Mouse (Mus musculus): ENCODE measurements around the gene Mcrip1. TPM values are rescaled to one million over a fixed set of nuclear protein-coding genes. Genes with fewer than 3 reads are reported as not detected.
"Not testable (repeated sequence)": the region's sequence is repeated elsewhere in the genome, so short reads cannot be mapped to it uniquely, and the experiment has no call there.

Gene Mcrip1
- polyA plus RNA-seq, 1 experiment from 2014 or later: 268 TPM

DNA sequence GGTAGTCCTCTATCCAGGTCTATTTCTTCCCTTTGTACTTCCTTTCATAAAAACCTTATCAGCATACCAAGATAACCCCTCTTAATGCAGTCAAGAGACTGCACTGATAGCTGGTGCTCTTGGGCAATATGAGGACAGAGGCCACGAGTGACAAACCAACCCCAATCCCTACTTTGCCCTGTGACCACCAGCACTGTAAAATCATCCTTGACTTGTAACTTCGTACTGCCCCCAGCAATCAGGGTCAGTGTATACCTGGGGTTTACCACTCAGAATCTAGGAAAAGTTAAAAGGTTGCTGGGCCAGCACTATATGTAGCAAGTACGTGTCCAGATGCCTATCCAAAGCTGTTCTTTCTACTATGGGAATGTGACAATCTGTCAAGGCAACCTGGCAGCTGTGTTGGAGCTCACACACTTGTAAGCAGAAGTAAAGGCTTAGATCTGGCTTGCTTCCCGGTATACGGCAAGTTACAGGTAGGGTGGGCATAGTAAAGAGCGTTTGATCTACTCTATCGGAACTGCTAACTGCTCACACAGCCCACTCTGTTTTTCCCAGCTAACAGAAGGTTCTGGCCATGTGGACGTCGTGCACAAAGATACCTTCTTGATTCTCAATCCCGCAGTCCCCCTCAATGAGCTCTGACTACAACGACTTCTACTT is 22.4 kb upstream of the Mcrip1 start:
- Histone ChIP-seq H3K9me3 (ENCODE audit: control insufficient read depth, low read length) (no peaks in the 10 kb centered on the region), H3K9ac (replicated peaks; ENCODE audit: low read length) (peak overlapping the region; percentile 84), H3K27me3 (ENCODE audit: control insufficient read depth, insufficient read depth, low read length) (no peaks in the 10 kb centered on the region), H3K36me3 (ENCODE audit: control insufficient read depth, insufficient read depth, low read length) (peaks cover 41% of the 10 kb centered on the region), H3K27ac (replicated peaks; ENCODE audit: low read depth, low read length) (peak overlapping the region; percentile 90), H3K4me3 (replicated peaks; ENCODE audit: low read depth, low read length) (peak overlapping the region; percentile 87), H3K4me1 (ENCODE audit: control insufficient read depth, insufficient read depth, low read length) (peaks cover 12% of the 10 kb centered on the region), H3K4me2 (ENCODE audit: low read length) (peak overlapping the region; percentile 72)
- ATAC-seq (ENCODE audit: low FRiP score, low TSS enrichment): no peak
- DNase-seq: no peak
- WGBS: 16% methylated on average over 11 of the region's 11 CpGs

DNA sequence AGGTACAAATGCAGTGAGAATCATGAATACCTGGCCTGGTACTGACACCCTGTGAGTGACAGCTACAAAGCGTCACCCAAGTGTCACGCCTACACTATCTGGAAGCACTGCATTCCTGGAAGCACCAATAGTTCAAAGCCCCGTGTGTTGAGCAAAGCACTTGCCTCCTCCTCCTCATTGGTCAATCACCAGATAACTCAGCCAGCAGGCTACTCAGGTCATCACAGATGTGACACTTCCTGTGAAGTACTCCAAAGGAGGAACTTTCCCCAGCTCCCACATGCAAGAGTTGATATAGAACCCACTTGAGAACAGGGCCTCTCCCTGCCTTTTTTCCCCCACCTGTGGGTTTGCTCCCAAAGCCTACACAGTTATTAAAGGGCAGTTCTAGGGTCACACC is 21.6 kb upstream of the Mcrip1 start:
- no peak for ATAC-seq (ENCODE audit: low FRiP score, low TSS enrichment)
- H3K4me3 ChIP-seq (replicated peaks; ENCODE audit: low read depth, low read length): peak overlapping the region; percentile 87
- H3K4me2 ChIP-seq (ENCODE audit: low read length): peak overlapping the region; percentile 72
- peaks cover 12% of the 10 kb centered on the region for H3K4me1 ChIP-seq (ENCODE audit: control insufficient read depth, insufficient read depth, low read length)
- no peak for DNase-seq
- H3K9me3 ChIP-seq (ENCODE audit: control insufficient read depth, low read length): no peaks in the 10 kb centered on the region
- H3K27ac ChIP-seq (replicated peaks; ENCODE audit: low read depth, low read length): no peak overlapping the region
- no peaks in the 10 kb centered on the region for H3K27me3 ChIP-seq (ENCODE audit: control insufficient read depth, insufficient read depth, low read length)
- 84% methylated on average over 3 of the region's 3 CpGs for WGBS
- no peak overlapping the region for H3K9ac ChIP-seq (replicated peaks; ENCODE audit: low read length)
- peaks cover 48% of the 10 kb centered on the region for H3K36me3 ChIP-seq (ENCODE audit: control insufficient read depth, insufficient read depth, low read length)

DNA sequence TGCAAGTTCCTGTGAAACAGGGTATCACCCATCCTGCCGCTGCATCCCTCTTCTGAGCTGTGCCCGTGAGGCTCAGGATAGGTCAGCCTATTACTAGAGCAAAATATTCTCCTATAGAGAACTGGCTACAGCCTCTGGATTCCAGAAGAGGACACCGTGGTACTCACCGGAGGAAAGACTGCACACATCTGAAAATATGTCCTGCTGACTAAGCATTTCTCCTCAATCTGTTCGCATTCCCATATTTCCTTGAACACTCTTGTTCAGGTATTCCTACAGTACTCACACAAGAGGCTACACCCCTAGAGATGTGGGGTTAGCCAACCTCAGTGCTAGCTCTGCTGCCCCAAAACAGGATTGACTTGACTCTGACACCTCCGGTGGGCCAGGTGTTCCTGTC is 18.8 kb upstream of the Mcrip1 start:
- Histone ChIP-seq H3K4me1 (ENCODE audit: control insufficient read depth, insufficient read depth, low read length) (peaks cover 12% of the 10 kb centered on the region), H3K9ac (replicated peaks; ENCODE audit: low read length) (no peak overlapping the region), H3K4me2 (ENCODE audit: low read length) (no peak overlapping the region), H3K36me3 (ENCODE audit: control insufficient read depth, insufficient read depth, low read length) (peaks cover 75% of the 10 kb centered on the region), H3K9me3 (ENCODE audit: control insufficient read depth, low read length) (no peaks in the 10 kb centered on the region), H3K27me3 (ENCODE audit: control insufficient read depth, insufficient read depth, low read length) (no peaks in the 10 kb centered on the region), H3K27ac (replicated peaks; ENCODE audit: low read depth, low read length) (no peak overlapping the region), H3K4me3 (replicated peaks; ENCODE audit: low read depth, low read length) (no peak overlapping the region)
- DNase-seq (no peak), ATAC-seq (ENCODE audit: low FRiP score, low TSS enrichment) (no peak)
- 98% methylated on average over 6 of the region's 6 CpGs for WGBS

DNA sequence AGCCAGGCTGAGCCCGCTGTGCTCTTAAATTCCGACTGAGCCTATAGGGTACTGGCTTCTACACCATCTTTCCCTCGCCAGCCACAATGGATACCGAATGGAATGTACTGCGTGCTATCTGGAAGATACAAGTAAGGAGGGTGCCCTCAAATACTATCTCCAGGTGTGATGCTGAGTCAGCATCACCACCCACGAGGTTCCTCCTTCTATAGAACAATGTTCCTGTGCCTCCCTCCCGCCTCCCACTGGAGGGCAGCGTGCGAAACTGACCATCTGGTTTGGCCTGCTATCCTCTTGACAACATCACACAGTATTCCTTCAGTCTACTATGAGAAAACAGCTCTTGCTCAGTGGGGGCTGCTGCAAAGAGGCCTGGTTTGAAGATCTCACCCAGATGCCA is 15.6 kb upstream of the Mcrip1 start:
- H3K4me3 ChIP-seq (replicated peaks; ENCODE audit: low read depth, low read length): no peak overlapping the region
- H3K9ac ChIP-seq (replicated peaks; ENCODE audit: low read length): no peak overlapping the region
- H3K4me2 ChIP-seq (ENCODE audit: low read length): no peak overlapping the region
- H3K4me1 ChIP-seq (ENCODE audit: control insufficient read depth, insufficient read depth, low read length): no peaks in the 10 kb centered on the region
- no peaks in the 10 kb centered on the region for H3K9me3 ChIP-seq (ENCODE audit: control insufficient read depth, low read length)
- WGBS: 85% methylated on average over 9 of the region's 9 CpGs
- no peak for DNase-seq
- no peak for ATAC-seq (ENCODE audit: low FRiP score, low TSS enrichment)
- H3K36me3 ChIP-seq (ENCODE audit: control insufficient read depth, insufficient read depth, low read length): peaks cover 91% of the 10 kb centered on the region
- H3K27me3 ChIP-seq (ENCODE audit: control insufficient read depth, insufficient read depth, low read length): no peaks in the 10 kb centered on the region
- H3K27ac ChIP-seq (replicated peaks; ENCODE audit: low read depth, low read length): no peak overlapping the region

DNA sequence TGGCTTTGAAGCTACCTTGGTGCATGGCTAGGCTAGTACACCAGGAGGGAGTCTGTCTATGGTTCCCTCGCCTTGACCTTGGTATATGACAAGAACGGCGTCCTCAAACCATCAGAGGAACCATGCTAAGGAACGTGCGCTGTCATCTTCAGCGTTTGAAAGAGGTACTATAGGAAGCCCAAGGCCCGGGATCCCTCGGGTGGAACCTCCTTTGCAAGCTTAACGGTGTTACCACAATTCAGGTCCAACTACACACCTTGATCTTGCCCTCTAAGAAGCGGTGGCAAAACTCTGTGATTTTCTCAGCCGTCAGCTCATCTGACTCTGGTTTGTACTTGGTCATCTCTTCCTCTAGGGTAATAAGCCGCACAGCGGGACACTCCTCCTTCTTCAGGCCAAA is 13.4 kb upstream of the Mcrip1 start:
- H3K9me3 ChIP-seq (ENCODE audit: control insufficient read depth, low read length): no peaks in the 10 kb centered on the region
- DNase-seq (no peak), ATAC-seq (ENCODE audit: low FRiP score, low TSS enrichment) (no peak)
- H3K4me3 ChIP-seq (replicated peaks; ENCODE audit: low read depth, low read length): no peak overlapping the region
- peaks cover 89% of the 10 kb centered on the region for H3K36me3 ChIP-seq (ENCODE audit: control insufficient read depth, insufficient read depth, low read length)
- H3K4me2 ChIP-seq (ENCODE audit: low read length): no peak overlapping the region
- H3K27ac ChIP-seq (replicated peaks; ENCODE audit: low read depth, low read length): no peak overlapping the region
- no peaks in the 10 kb centered on the region for H3K27me3 ChIP-seq (ENCODE audit: control insufficient read depth, insufficient read depth, low read length)
- 95% methylated on average over 13 of the region's 13 CpGs for WGBS
- H3K4me1 ChIP-seq (ENCODE audit: control insufficient read depth, insufficient read depth, low read length): no peaks in the 10 kb centered on the region
- no peak overlapping the region for H3K9ac ChIP-seq (replicated peaks; ENCODE audit: low read length)

DNA sequence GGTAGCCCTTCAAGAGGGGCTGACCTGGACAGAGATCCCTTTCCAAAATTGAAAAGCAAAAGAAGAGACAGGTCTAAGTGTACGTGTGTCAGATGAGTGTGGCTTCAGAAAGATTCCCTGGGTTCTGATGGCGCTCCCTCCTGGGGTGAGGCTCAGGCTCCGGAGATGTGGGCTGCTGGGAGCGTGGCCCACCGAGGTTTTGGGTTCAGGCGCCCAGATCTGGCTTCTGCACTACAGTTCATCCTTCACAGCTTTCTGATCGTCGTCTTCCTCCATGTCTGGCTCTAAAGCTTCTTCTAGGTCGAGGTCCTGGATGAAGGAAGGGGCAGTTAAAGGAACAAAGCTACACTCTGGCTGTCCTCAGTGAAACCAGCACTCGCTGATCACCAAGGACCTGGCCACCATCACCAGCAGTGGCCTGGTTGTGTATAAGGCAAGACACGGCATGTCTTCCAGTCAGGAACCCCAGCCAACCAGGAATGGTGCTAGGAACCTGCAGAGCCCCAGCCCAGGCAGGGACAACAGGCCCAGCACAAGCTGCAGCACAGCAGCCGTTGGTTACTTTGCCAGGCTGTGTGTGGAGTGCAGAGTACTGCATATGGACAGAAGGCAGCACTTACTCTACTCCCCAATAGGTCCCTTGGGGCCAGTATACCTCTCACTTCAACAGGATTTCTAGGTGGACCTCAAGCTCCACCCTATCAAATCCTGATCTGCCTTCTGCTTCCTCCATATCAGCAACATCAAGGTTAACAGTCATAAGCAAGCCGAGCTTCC is 11.6 kb upstream of the Mcrip1 start:
- Histone ChIP-seq H3K9me3 (ENCODE audit: control insufficient read depth, low read length) (peaks cover 6% of the 10 kb centered on the region; the same call in 1 of the 2 replicates), H3K4me3 (replicated peaks; ENCODE audit: low read depth, low read length) (no peak overlapping the region), H3K27me3 (ENCODE audit: control insufficient read depth, insufficient read depth, low read length) (no peaks in the 10 kb centered on the region), H3K9ac (replicated peaks; ENCODE audit: low read length) (no peak overlapping the region), H3K4me1 (ENCODE audit: control insufficient read depth, insufficient read depth, low read length) (no peaks in the 10 kb centered on the region), H3K36me3 (ENCODE audit: control insufficient read depth, insufficient read depth, low read length) (peaks cover 72% of the 10 kb centered on the region), H3K4me2 (ENCODE audit: low read length) (no peak overlapping the region), H3K27ac (replicated peaks; ENCODE audit: low read depth, low read length) (no peak overlapping the region)
- 96% methylated on average over 13 of the region's 13 CpGs for WGBS
- ATAC-seq (ENCODE audit: low FRiP score, low TSS enrichment): no peak
- no peak for DNase-seq

DNA sequence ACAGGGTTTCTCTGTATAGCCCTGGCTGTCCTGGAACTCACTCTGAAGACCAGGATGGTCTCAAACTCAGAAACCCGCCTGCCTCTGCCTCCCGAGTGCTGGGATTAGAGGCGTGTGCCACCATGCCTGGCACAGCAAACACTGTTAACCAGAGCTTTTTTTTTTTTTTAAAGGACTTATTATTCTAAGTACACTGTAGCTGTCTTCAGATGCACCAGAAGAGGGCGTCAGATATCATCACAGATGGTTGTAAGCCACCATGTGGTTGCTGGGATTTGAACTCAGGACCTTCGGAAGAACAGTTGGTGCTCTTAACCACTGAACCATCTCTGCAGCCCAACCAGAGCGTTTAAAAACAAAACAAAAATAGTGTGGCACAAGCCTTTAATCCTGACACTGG is 9.3 kb upstream of the Mcrip1 start:
- not testable (repeated sequence) for H3K4me1 ChIP-seq (ENCODE audit: control insufficient read depth, insufficient read depth, low read length); H3K27me3 ChIP-seq (ENCODE audit: control insufficient read depth, insufficient read depth, low read length)
- H3K36me3 ChIP-seq (ENCODE audit: control insufficient read depth, insufficient read depth, low read length): peaks cover 50% of the 10 kb centered on the region

DNA sequence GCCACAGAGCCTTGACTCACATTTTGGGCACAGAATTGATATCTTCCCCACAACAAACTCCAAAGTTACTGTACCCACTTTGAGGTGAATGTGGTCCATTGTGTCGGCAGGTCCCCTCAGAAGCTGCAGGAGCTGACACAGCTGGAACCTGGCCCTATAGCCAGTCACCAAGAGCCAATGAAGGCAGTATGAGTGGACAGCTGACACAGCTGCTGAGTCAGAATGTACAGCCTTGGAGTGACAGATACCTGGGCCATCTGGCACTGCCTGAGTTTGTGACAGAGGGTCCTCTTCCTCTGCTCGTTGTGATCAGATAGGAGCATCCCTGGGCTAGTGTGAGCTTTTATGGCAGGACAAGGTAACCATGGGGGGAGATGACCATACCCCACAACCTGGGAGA is 5.7 kb upstream of the Mcrip1 start:
- Histone ChIP-seq H3K9ac (replicated peaks; ENCODE audit: low read length) (no peak overlapping the region), H3K4me2 (ENCODE audit: low read length) (no peak overlapping the region), H3K27me3 (ENCODE audit: control insufficient read depth, insufficient read depth, low read length) (no peaks in the 10 kb centered on the region), H3K4me1 (ENCODE audit: control insufficient read depth, insufficient read depth, low read length) (peaks cover 2% of the 10 kb centered on the region), H3K36me3 (ENCODE audit: control insufficient read depth, insufficient read depth, low read length) (peaks cover 14% of the 10 kb centered on the region), H3K27ac (replicated peaks; ENCODE audit: low read depth, low read length) (no peak overlapping the region), H3K4me3 (replicated peaks; ENCODE audit: low read depth, low read length) (no peak overlapping the region), H3K9me3 (ENCODE audit: control insufficient read depth, low read length) (peaks cover 6% of the 10 kb centered on the region; the same call in 1 of the 2 replicates)
- DNase-seq: no peak
- 87% methylated on average over 2 of the region's 2 CpGs for WGBS
- no peak for ATAC-seq (ENCODE audit: low FRiP score, low TSS enrichment)

More for the DNA sequence above, 9.3 kb upstream of the Mcrip1 start:
- not testable (repeated sequence) for H3K9me3 ChIP-seq (ENCODE audit: control insufficient read depth, low read length); DNase-seq; H3K4me2 ChIP-seq (ENCODE audit: low read length); H3K27ac ChIP-seq (replicated peaks; ENCODE audit: low read depth, low read length); H3K9ac ChIP-seq (replicated peaks; ENCODE audit: low read length); H3K4me3 ChIP-seq (replicated peaks; ENCODE audit: low read depth, low read length); ATAC-seq (ENCODE audit: low FRiP score, low TSS enrichment)
- 90% methylated on average over 6 of the region's 6 CpGs for WGBS

DNA sequence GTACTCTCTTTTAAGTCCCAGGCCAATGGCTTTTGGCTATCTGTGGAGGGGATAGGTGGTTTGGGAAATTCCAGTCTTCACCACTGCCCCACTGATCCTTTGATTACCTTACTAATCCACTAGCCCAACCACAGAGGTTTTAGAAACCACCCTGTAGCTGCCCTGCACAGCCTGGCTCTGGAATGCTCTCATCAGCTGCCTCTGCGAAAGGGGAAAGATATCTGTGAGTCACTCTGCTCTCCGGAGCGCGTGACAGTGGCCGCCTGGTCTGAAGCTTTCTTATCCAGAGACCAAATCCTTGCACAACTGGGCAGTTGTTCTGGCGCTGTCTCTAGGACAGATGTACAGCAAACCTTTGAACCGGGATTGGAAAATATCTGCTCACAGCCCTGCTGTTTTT is 5.3 kb upstream of the Mcrip1 start:
- no peak for DNase-seq
- Histone ChIP-seq H3K4me2 (ENCODE audit: low read length) (no peak overlapping the region), H3K27me3 (ENCODE audit: control insufficient read depth, insufficient read depth, low read length) (no peaks in the 10 kb centered on the region), H3K27ac (replicated peaks; ENCODE audit: low read depth, low read length) (no peak overlapping the region), H3K4me1 (ENCODE audit: control insufficient read depth, insufficient read depth, low read length) (peaks cover 6% of the 10 kb centered on the region), H3K9ac (replicated peaks; ENCODE audit: low read length) (no peak overlapping the region), H3K4me3 (replicated peaks; ENCODE audit: low read depth, low read length) (no peak overlapping the region), H3K36me3 (ENCODE audit: control insufficient read depth, insufficient read depth, low read length) (peaks cover 10% of the 10 kb centered on the region), H3K9me3 (ENCODE audit: control insufficient read depth, low read length) (peaks cover 6% of the 10 kb centered on the region; the same call in 1 of the 2 replicates)
- WGBS: 83% methylated on average over 7 of the region's 7 CpGs
- ATAC-seq (ENCODE audit: low FRiP score, low TSS enrichment): no peak
